Mouse (Mus musculus): ENCODE measurements around the gene Rpgrip1. TPM values are rescaled to one million over a fixed set of nuclear protein-coding genes. Genes with fewer than 3 reads are reported as not detected.

The Rpgrip1 gene
- polyA plus RNA-seq, 1 experiment from 2014 or later = 101 TPM

GRCm38 (mm10) chr14:52197156-52197878 lies 86.8 kb downstream of the Rpgrip1 start, which contains the start of gene Supt16:
Gene Supt16 (minus strand): TSS chr14:52197416.
- Histone ChIP-seq H3K4me2 (ENCODE audit: low read depth) (peak within 1 kb of the TSS; percentile 77), H3K9me3 (ENCODE audit: control insufficient read depth, low read length) (no peaks in the 10 kb centered on the region), H3K27me3 (ENCODE audit: control insufficient read depth, insufficient read depth, low read length) (no peaks in the 10 kb centered on the region), H3K4me1 (ENCODE audit: control insufficient read depth, insufficient read depth, low read length) (peaks cover 4% of the 10 kb centered on the region; the same call in 1 of the 2 replicates), H3K4me3 (ENCODE audit: low read depth, low read length) (peak within 1 kb of the TSS; percentile 85), H3K36me3 (ENCODE audit: control insufficient read depth, insufficient read depth, low read length) (peaks cover 10% of the 10 kb centered on the region), H3K27ac (ENCODE audit: low read depth, low read length) (peak within 1 kb of the TSS; percentile 94), H3K9ac (ENCODE audit: low read length) (peak within 1 kb of the TSS; percentile 99)
- WGBS = 0% methylated on average over 55 of the region's 59 CpGs
- peak; percentile 90 for DNase-seq (ENCODE audit: low spot score)
- ATAC-seq (ENCODE audit: insufficient read depth, low FRiP score, low TSS enrichment) = peak; percentile 97

- peak overlapping the region; percentile 77 for H3K4me2 ChIP-seq (ENCODE audit: low read depth)
- H3K27me3 ChIP-seq (ENCODE audit: control insufficient read depth, insufficient read depth, low read length) = no peaks in the 10 kb centered on the region
- peaks cover 4% of the 10 kb centered on the region; the same call in 1 of the 2 replicates for H3K4me1 ChIP-seq (ENCODE audit: control insufficient read depth, insufficient read depth, low read length)
- DNase-seq (ENCODE audit: low spot score) (no peak), ATAC-seq (ENCODE audit: insufficient read depth, low FRiP score, low TSS enrichment) (no peak)
- H3K9me3 ChIP-seq (ENCODE audit: control insufficient read depth, low read length) = no peaks in the 10 kb centered on the region
- H3K27ac ChIP-seq (ENCODE audit: low read depth, low read length) = no peak overlapping the region
- peak overlapping the region; percentile 85; the same call in 1 of the 2 replicates for H3K4me3 ChIP-seq (ENCODE audit: low read depth, low read length)
- H3K36me3 ChIP-seq (ENCODE audit: control insufficient read depth, insufficient read depth, low read length) = peaks cover 12% of the 10 kb centered on the region
- H3K9ac ChIP-seq (ENCODE audit: low read length) = no peak overlapping the region
- 26% methylated on average over 3 of the region's 3 CpGs for WGBS
These were observed 87.6 kb downstream of the Rpgrip1 start for GRCm38 (mm10) chr14:52198141-52198540.

- Histone ChIP-seq H3K27ac (ENCODE audit: low read depth, low read length) (no peak overlapping the region), H3K4me1 (ENCODE audit: control insufficient read depth, insufficient read depth, low read length) (peaks cover 4% of the 10 kb centered on the region; the same call in 1 of the 2 replicates), H3K9ac (ENCODE audit: low read length) (no peak overlapping the region), H3K36me3 (ENCODE audit: control insufficient read depth, insufficient read depth, low read length) (peaks cover 15% of the 10 kb centered on the region), H3K4me2 (ENCODE audit: low read depth) (no peak overlapping the region), H3K9me3 (ENCODE audit: control insufficient read depth, low read length) (no peaks in the 10 kb centered on the region), H3K27me3 (ENCODE audit: control insufficient read depth, insufficient read depth, low read length) (no peaks in the 10 kb centered on the region), H3K4me3 (ENCODE audit: low read depth, low read length) (no peak overlapping the region)
- no peak for DNase-seq (ENCODE audit: low spot score)
- 96% methylated on average over 4 of the region's 4 CpGs for WGBS
- no peak for ATAC-seq (ENCODE audit: insufficient read depth, low FRiP score, low TSS enrichment)
These were observed 88.9 kb downstream of the Rpgrip1 start for GRCm38 (mm10) chr14:52199412-52199811.

Other genes with a start within 250 kb of the Rpgrip1 start
- 58.8 and 58.9 TPM in 2 replicates for gene Mettl17, start 225.9 kb upstream of the Rpgrip1 start, polyA plus RNA-seq (2014; fragmentation: Nextera tagmentation; extraction: Ambion mirVana)
- 0.23 and 0.40 TPM in 2 replicates for gene Slc39a2, start 217.8 kb upstream of the Rpgrip1 start, polyA plus RNA-seq (2014; fragmentation: Nextera tagmentation; extraction: Ambion mirVana)
- 8.2 and 10.4 TPM in 2 replicates for gene Ndrg2, start 196.5 kb upstream of the Rpgrip1 start, polyA plus RNA-seq (2014; fragmentation: Nextera tagmentation; extraction: Ambion mirVana)
- gene Tppp2, start 192.3 kb upstream of the Rpgrip1 start, polyA plus RNA-seq (2014; fragmentation: Nextera tagmentation; extraction: Ambion mirVana) = not detected in 2 replicates
- gene Rnase13, start 187.9 kb upstream of the Rpgrip1 start, polyA plus RNA-seq (2014; fragmentation: Nextera tagmentation; extraction: Ambion mirVana) = not detected in 2 replicates
- 76.7 and 77.2 TPM in 2 replicates for gene Arhgef40, start 126.0 kb upstream of the Rpgrip1 start, polyA plus RNA-seq (2014; fragmentation: Nextera tagmentation; extraction: Ambion mirVana)
- gene Tmem253, start 95.0 kb upstream of the Rpgrip1 start, polyA plus RNA-seq (2014; fragmentation: Nextera tagmentation; extraction: Ambion mirVana) = 0.61 and 1.6 TPM in 2 replicates
- 70.6 and 83.3 TPM in 2 replicates for gene Zfp219, start 90.0 kb upstream of the Rpgrip1 start, polyA plus RNA-seq (2014; fragmentation: Nextera tagmentation; extraction: Ambion mirVana)
- not detected in 2 replicates for gene Olfr221, start 68.2 kb upstream of the Rpgrip1 start, polyA plus RNA-seq (2014; fragmentation: Nextera tagmentation; extraction: Ambion mirVana)
- gene Hnrnpc, start 6.7 kb upstream of the Rpgrip1 start, polyA plus RNA-seq (2014; fragmentation: Nextera tagmentation; extraction: Ambion mirVana) = 901 and 908 TPM in 2 replicates
- gene Supt16, start 86.7 kb downstream of the Rpgrip1 start, polyA plus RNA-seq (2014; fragmentation: Nextera tagmentation; extraction: Ambion mirVana) = 69.9 and 75.0 TPM in 2 replicates
- gene Chd8, start 147.1 kb downstream of the Rpgrip1 start, polyA plus RNA-seq (2014; fragmentation: Nextera tagmentation; extraction: Ambion mirVana) = 56.4 and 58.4 TPM in 2 replicates
- gene Tox4, start 168.4 kb downstream of the Rpgrip1 start, polyA plus RNA-seq (2014; fragmentation: Nextera tagmentation; extraction: Ambion mirVana) = 52.0 and 54.9 TPM in 2 replicates
- 38.2 and 40.9 TPM in 2 replicates for gene Rab2b, start 168.8 kb downstream of the Rpgrip1 start, polyA plus RNA-seq (2014; fragmentation: Nextera tagmentation; extraction: Ambion mirVana)
- gene Mettl3, start 194.4 kb downstream of the Rpgrip1 start, polyA plus RNA-seq (2014; fragmentation: Nextera tagmentation; extraction: Ambion mirVana) = 47.1 and 54.6 TPM in 2 replicates
- 51.9 and 54.5 TPM in 2 replicates for gene Sall2, start 218.1 kb downstream of the Rpgrip1 start, polyA plus RNA-seq (2014; fragmentation: Nextera tagmentation; extraction: Ambion mirVana)
- 0.48 TPM in 1 of 2 replicates, not detected in the other for gene Olfr1513, start 245.7 kb downstream of the Rpgrip1 start, polyA plus RNA-seq (2014; fragmentation: Nextera tagmentation; extraction: Ambion mirVana)